Mouse (Mus musculus) embryonic stem cell, embryonic (primary cell): ENCODE results near the gene Bub3.

Source experiments
- CTCF ChIA-PET, 4 experiments: fragments of 300-600 bp in 2 of 4; fragments of 350-600 bp in 2 of 4; sonication (Branson Sonifier 250); formaldehyde crosslinking; loops; one replicate each; lab custom pipeline; 2022; ENCODE audit warnings: inconsistent platforms in 2 of 4; lab: Charles Lee
- POLR2A ChIA-PET, 4 experiments: fragments of 300-600 bp in 2 of 4; fragments of 350-600 bp in 2 of 4; sonication (Branson Sonifier 250); formaldehyde crosslinking; loops; one replicate each; lab custom pipeline; 2022; ENCODE audit warnings: antibody characterized with exemption in 4 of 4, inconsistent platforms in 1 of 4; lab: Charles Lee

The Bub3 gene

DNA sequence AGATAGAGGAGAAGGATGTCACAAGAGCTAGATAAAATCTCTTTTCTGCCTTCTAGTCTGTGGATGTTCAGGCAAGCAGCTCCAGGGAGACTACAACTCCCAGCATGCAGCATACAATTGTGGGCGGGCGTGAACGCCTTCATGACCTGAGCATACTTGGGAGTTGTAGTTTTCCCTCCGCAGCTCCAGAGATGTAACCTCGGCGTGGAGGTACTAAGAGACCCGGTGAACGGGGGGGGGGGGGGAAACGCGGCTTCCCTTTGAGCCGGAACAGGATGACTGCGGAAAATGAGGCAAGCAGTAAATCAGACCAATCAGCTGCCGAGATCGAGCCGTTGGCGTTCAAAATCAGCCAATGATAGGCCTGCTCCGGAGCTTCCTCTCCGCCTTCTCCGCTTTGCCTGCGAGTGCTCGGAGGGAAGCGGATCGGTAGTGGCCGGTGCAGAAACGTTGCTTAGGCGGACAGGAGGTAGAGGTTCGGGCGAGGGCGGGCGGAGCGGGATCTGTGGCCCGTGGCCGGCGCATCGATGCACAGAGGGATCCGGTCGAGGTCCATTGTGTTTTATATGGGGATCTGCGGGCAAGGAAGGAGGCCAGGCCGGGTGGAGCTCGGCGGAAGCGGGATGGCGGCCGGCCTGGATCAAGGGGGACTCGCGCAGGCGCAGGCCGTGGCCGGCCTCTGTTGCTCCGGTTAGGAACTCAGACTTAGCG, at the start of gene Bub3:
TSS of gene Bub3 (plus strand) at position 237 of the 711 bp plus-strand sequence.
- ChIA-PET CTCF (interaction anchor here in 3 of 4 experiments (0.6 to 1.2 kb wide), 7 partner anchors 15 to 322 kb away, joined by 3 to 5 read pairs (median 4); no protein-coding TSS in a partner anchor), POLR2A (interaction anchor here (0.5 to 6.9 kb wide), 55 partner anchors 8 to 1299 kb away, joined by 3 to 121 read pairs (median 4); partner anchors contain the start of genes Acadsb (in 2 of the 4), Ikzf5 (in 2 of the 4), 2310057M21Rik (in 1 of the 4) and Abraxas2 (in 1 of the 4))

DNA sequence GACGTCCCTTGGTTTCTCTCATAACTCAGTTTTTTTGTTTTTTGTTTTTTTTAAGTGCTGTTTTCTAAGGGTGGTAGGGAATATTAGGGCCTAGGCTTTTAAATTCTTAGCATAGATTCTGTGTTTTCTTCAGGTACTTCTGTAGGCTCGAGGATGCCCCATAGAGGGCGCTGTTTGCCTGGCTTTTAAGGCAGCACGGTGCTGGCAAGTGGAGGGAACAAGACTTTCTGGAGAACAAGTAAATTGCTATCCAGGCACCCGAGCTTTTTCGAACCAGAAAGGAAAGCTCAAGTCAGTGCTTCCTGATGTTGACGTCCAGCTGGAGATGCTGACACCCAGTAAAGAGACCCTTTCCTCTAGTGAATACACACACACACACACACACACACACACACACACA, 20.0 kb upstream of the Bub3 start:
- ChIA-PET POLR2A (interaction anchor here (0.5 to 3.5 kb wide), 10 partner anchors 8 to 295 kb away, joined by 3 to 28 read pairs (median 6); partner anchors contain the start of gene Bub3 (in 2 of the 4)), CTCF (interaction anchor here (0.6 to 1.6 kb wide), 21 partner anchors 9 to 891 kb away, joined by 3 to 10 read pairs (median 3); partner anchors contain the start of genes Bub3 (in 1 of the 4) and Hmx2 (in 1 of the 4))

DNA sequence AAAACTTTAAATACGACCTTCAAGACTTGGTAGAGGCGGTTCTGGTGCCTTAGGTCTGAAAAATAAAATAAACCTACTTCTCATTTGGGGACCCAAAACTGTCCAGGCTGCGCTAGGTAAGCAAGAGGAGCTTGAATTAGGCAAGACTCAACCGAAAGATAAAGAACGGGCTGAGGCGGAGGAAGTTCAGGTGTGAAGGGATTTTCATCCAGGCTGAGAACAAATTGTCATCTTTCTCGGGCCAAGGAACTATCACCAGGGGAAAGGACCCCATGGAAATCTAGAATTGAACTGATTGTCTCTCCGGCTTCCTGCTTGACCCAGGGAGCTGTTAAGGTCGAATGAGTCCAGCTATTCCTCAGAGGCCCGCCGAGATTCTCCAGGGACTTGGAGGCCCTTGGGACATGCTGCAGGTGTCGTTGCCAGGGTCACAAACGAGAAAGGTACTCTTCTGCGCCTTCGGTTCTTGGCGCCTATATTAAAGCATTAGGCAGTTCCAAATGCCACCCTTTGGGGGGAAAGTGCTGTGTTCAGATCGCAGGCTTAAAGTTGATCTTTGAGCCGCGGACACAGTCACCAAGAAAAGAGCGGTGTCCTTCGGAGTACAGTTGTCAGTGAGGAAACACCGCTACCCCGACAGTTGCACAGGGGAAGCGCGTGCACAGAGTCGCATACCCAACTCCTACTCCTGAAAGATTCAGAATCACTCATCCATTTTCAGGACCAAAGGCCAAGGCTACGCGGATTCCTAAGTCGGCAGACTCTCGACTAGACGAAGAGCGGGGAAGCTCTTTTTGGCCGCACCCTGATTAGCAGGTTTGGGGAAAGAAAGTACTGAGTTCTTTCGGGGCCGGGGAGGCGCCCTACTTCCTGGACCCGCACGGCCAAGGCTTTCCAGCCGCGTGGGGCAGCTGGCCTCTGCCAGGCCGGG, 18.6 kb upstream of the Bub3 start:
- ChIA-PET CTCF (interaction anchor here (0.5 to 1.9 kb wide), 15 partner anchors 8 to 341 kb away, joined by 3 to 7 read pairs (median 4); partner anchors contain the start of genes Bub3 (in 1 of the 4) and Hmx2 (in 1 of the 4)), POLR2A (interaction anchor here (1.0 to 3.5 kb wide), 12 partner anchors 10 to 131 kb away, joined by 3 to 28 read pairs (median 8); partner anchors contain the start of genes Bub3 (in 3 of the 4), Acadsb (in 1 of the 4) and Ikzf5 (in 1 of the 4))

DNA sequence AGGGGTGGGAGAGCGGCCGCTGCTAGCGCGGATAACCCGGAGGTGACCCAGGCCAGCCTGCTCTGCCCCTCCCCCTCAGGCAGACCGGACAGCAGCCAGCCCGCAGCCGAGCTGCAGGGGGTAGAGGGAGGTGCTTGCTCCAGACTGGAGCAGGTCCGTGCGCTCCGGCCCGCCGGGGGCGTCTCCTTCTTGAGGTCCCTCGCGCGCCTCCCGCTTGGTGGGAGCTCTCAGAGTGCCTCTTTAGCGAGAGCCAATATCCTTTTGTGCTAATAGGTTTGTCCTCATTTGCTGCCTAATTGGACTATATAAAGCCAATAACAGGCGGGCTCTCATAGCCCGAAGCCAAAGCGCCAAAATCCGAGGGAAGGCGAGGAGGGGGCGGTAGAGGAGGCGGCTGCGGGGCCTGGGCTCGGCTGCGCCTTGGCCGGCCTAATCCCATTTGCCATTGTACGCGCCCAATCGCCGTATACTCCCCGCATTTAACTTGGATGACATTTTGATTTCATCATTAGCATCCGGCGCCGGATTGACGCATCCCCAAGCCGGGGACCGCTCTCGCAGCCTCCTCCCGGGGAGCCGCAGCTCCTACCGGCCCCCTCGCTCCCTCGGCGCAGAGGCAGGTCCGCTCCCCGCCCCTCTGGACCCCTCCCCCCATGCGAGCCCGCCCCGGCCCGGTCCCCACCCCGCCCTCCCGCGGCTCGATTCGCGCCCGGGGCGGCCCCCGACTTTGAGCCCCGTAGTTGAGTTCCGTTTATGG, 17.7 kb upstream of the Bub3 start, which contains the start of gene Hmx3:
TSS of gene Hmx3 (plus strand) at position 753 of the 757 bp plus-strand sequence.
- POLR2A ChIA-PET: interaction anchor here (1.0 to 3.5 kb wide), 10 partner anchors 10 to 132 kb away, joined by 3 to 28 read pairs (median 10); partner anchors contain the start of genes Bub3 (in 3 of the 4), Acadsb (in 1 of the 4) and Ikzf5 (in 1 of the 4)
- CTCF ChIA-PET: interaction anchor here in 3 of 4 experiments (1.1 to 1.9 kb wide), 5 partner anchors 14 to 340 kb away, joined by 3 to 7 read pairs (median 4); no protein-coding TSS in a partner anchor

DNA sequence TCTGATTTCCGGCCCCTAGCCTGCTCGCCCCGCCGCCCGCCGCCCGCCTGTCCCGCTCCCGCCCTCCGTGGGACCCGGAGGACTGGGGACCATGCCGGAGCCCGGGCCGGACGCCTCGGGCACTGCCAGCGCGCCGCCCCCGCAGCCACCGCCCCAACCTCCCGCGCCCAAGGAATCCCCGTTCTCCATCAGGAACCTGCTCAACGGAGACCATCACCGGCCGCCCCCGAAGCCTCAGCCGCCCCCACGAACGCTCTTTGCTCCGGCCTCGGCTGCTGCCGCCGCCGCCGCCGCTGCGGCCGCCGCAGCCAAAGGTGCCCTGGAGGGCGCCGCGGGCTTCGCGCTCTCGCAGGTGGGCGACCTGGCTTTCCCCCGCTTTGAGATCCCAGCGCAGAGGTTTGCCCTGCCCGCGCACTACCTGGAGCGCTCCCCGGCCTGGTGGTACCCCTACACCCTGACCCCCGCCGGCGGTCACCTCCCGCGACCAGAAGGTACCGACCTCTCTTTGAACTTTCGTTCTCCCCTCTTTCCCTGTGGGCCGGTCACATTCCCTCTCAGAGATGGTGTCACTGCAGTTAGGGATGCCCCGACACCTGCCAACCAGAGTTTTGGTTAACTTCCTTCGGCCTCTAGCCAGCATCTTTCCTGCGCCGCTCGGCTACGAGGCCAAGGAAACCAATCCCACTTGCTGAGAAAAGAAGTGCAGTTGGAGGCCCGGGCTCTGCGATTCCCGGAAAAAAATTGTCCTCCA, 17.0 kb upstream of the Bub3 start:
- CTCF ChIA-PET: no interaction called here
- POLR2A ChIA-PET: interaction anchor here in 2 of 4 experiments (2.7 to 3.5 kb wide), 3 partner anchors 9 to 13 kb away, joined by 12 to 28 read pairs (median 17); no protein-coding TSS in a partner anchor

DNA sequence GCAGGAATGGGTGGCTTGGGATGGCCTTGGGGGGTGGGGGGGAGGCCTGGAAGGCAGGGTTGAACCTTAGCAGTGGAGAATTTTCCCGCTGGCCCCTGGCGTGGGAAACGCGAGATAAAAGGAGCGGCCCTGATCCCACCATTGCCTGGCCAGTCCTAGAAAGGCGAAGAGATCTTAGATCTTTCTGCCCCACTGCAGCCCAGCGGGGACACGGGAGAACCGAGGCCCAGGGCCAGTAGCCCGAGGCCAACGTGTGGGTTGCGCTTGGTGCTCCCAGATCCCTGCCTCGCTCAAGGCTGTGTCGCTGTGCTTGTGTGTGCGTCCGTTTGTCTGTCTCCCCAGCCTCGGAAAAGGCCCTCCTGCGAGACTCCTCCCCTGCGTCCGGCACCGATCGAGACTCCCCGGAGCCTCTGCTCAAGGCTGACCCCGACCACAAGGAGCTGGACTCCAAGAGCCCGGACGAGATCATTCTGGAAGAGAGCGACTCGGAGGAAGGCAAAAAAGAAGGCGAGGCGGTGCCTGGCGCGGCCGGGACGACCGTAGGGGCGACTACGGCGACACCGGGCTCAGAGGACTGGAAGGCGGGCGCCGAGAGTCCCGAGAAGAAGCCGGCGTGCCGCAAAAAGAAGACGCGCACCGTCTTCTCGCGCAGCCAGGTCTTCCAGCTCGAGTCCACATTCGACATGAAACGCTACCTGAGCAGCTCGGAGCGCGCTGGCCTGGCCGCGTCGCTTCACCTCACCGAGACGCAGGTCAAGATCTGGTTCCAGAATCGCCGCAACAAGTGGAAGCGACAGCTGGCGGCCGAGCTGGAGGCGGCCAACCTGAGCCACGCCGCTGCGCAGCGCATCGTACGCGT, 16.2 kb upstream of the Bub3 start:
- POLR2A ChIA-PET: interaction anchor here in 3 of 4 experiments (0.8 to 4.6 kb wide), 6 partner anchors 9 to 16 kb away, joined by 4 to 26 read pairs (median 4); partner anchors contain the start of gene Bub3 (in 1 of the 3)
- CTCF ChIA-PET: no interaction called here

DNA sequence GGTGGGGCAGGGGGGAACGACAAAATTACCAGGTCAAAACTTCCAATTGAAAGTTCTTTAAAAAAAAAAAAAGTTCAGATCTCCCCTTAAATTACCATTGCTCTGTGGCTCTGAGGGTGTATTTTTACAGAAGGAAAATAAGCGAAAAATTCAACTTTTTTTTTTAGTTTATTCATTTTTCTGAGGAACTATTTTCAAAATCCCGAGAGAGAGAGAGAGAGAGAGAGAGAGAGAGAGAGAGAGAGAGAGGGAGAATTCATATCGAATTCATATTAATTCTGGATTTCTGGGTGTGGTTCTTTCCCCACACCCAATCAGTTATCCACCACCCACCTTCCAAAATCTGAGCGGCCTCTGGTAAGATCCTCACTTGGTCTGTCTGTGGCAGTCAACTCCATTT, 15.2 kb upstream of the Bub3 start:
- POLR2A ChIA-PET: interaction anchor here in 2 of 4 experiments (0.7 to 4.6 kb wide), 5 partner anchors 9 to 561 kb away, joined by 3 to 26 read pairs (median 5); partner anchors contain the start of gene Bub3 (in 1 of the 2)
- CTCF ChIA-PET: no interaction called here

DNA sequence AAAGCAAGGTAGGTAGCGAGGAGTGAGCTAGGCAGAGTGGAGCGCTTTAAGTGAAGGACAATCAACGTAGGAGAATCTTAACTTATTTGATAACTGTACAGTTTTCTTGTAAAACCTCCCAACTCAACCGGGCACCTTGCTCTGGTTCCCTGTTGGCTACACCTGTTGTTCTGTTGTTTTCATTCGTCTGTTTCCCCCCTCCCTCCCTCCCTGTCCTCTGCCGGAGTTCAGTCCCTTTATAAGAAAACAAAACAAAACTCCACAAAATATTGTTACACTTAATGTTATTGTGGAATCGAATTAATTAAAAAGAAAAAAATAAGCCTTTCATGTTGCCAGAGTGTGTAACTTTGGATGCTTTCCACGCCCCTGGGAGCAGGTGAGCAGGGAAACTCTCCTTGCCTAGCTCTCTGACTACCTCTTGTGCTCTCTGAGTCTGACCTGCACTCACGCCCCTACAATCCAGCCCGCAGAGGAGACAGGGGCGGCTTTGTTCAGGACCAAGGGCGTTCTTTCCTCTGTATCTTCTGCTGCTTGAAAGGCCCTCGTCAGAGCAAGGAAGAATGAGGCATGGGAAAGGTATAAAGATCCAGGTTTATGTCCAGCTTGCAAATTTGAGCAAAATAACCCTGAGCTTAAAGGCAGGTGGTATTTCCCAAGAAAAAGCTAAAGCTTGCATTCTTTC, 14.2 kb upstream of the Bub3 start:
- CTCF ChIA-PET: interaction anchor here in 1 of 4 experiments (0.8 kb wide), 1 partner anchor 269 kb away, joined by 4 read pairs; no protein-coding TSS in a partner anchor
- POLR2A ChIA-PET: interaction anchor here (0.6 to 4.6 kb wide), 6 partner anchors 8 to 754 kb away, joined by 3 to 26 read pairs (median 6); partner anchors contain the start of gene Bub3 (in 1 of the 4)

DNA sequence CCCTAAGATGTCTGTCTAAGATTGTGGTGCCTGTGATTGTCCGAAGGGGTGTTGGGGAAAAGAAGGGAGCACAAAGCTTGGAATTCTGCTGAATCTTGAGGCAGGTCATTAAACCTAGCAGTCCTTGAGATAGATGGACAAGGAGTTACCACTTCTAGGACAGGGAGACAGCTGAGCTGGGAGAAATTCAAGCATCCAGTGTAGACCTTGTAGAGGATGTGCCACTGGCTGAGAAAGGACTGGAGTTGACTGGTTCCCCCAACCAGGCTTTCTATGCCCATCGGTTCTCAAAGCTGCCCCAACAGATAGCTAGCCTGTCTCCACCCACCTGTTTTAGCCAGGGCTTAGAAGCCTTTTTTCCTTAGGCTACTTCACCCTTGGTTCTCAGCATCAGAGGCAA, 13.6 kb upstream of the Bub3 start:
- CTCF ChIA-PET: interaction anchor here in 1 of 4 experiments (0.8 kb wide), 1 partner anchor 982 kb away, joined by 4 read pairs; no protein-coding TSS in a partner anchor

DNA sequence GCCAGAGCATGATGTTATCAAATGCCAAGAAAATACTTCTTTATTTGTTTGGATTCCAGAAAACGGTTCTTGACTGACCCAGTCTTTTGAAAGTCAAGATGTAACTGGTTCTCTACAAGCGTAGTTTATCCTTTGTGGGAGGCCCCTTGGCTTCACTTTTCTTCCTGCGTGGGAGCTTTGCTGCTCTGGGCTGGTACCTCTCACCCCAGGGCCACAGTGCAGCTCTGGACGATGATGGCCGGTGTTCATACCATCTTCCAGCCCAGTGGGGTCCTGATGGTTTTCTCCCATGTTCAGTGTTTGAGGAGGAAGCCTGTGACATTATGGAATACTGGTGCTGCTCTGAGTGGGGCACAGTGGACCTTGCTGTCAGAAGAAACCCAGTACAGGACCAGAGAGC, 12.5 kb upstream of the Bub3 start:
- ChIA-PET CTCF (no interaction called here), POLR2A (interaction anchor here in 1 of 4 experiments (1.9 to 4.6 kb wide), 2 partner anchors 9 to 14 kb away, joined by 17 to 26 read pairs; partner anchors contain the start of gene Bub3)

More for the DNA sequence above, 13.6 kb upstream of the Bub3 start:
- POLR2A ChIA-PET: interaction anchor here in 3 of 4 experiments (0.6 to 4.6 kb wide), 4 partner anchors 9 to 755 kb away, joined by 6 to 26 read pairs (median 12); partner anchors contain the start of gene Bub3 (in 1 of the 3)

DNA sequence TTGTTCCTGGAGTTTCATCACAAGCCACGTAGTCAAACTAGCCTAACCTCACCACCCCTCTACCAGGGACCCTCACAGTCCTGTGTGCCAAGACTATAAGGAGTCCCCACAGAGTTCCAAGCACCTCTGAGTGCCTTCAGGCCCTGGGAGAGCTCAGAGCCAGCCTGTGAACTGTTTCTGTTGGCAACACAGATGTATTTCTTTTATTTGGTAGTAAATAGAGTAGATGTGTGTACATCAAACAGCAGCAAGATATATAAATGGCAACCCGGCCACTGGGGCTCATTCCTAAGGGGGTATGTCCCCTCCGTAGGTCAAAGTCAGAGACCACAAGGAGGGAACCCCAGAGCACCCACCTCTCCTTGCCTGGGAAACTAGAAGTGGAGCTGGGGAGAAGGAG, 11.5 kb upstream of the Bub3 start, which contains the start of gene Hmx2:
TSS of gene Hmx2 (plus strand) at position 301 of the 400 bp plus-strand sequence.
- ChIA-PET POLR2A (interaction anchor here in 1 of 4 experiments (0.9 to 1.2 kb wide), 3 partner anchors 12 to 15 kb away, joined by 3 to 5 read pairs (median 3); partner anchors contain the start of gene Bub3), CTCF (interaction anchor here in 1 of 4 experiments (1.0 kb wide), 1 partner anchor 8 kb away, joined by 4 read pairs; no protein-coding TSS in a partner anchor)

DNA sequence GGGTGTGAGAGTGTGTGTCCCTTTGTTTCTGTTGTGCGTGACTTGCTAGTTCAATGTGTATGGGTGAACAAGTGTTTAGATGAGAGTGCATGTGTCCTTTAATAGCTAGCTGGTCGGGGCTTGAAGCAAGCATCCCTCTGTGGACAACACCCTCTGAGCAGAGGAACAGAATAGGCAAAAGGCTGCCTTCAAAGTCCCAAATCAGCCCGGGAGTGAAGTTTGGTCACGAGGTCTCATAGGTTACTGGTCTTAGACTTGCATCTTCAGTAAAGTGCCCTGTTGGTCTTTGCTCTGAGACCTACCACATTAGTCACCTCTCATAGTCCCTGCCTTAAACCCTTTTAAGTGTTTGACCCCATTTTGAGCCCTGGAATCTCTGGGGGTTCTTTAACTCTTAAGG, 8.6 kb upstream of the Bub3 start:
- POLR2A ChIA-PET: interaction anchor here (0.8 to 3.8 kb wide), 10 partner anchors 7 to 26 kb away, joined by 3 to 28 read pairs (median 6); partner anchors contain the start of genes Bub3 (in 3 of the 4) and Hmx3 (in 1 of the 4)
- CTCF ChIA-PET: interaction anchor here in 2 of 4 experiments (0.6 to 1.2 kb wide), 4 partner anchors 10 to 1047 kb away, joined by 3 to 4 read pairs (median 4); no protein-coding TSS in a partner anchor

DNA sequence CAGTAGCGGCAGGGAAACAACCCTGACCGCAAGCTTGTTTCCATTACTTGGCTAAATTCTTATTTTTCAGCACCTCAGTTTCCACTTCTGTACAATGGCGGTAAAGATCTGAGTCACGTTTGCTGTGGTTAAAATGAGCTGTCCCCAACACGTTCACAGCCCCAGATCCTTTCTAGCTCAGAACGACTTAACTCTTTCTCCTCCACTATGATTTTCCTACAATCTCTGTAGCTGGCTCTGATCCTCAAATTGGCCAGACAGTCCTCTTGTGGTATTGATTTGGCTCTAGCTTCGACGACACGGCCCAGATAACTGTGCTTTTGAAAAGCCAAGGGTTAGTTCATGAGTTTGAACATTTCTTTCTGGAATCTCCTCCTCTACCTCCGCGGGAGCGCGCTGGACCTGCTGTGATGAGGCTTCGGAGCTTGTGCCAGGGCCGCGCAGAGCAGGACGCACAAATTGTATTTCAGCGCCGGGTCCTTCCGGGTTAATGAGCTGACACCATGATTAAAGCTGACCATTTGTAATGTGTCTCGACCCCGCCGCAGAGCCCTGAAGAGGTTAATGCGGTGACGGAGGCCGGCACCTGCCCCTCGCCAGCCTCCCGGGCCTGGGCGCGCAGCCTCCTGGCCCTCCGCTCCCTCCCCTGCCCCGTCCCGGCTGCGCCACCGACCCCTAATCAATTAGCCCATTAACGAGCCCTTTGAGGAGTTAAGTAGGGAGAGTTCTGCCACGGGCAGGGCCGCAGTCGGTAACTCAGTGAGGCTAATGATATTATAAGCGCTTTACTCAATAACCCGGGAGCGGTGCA, 7.9 kb upstream of the Bub3 start:
- POLR2A ChIA-PET: interaction anchor here (0.8 to 3.8 kb wide), 11 partner anchors 8 to 25 kb away, joined by 3 to 28 read pairs (median 6); partner anchors contain the start of genes Bub3 (in 3 of the 4) and Hmx3 (in 2 of the 4)
- CTCF ChIA-PET: interaction anchor here in 2 of 4 experiments (0.7 to 1.2 kb wide), 2 partner anchors 11 to 330 kb away, joined by 3 to 4 read pairs; no protein-coding TSS in a partner anchor
